Mouse (Mus musculus): ENCODE measurements around the gene Chrm5.

Gene Chrm5

DNA sequence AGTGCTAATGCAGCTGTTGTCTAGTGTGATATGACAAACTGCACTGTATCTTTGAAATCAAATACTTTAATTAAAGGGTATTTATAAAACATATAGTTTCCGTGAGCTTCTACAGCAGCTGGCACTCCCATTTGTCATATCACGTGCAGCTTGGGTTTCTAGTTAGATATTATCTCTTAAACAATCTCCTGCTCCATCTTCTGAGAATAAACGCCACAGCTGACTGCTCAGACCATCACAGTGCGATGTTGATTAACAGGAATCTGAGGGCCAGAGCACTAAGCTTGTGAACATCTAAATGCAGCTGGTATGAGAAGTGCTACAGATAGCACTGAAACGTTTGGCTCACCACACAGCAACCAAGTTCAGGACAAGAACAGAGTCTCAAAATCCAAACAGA is 50.2 kb downstream of the Chrm5 start:
- in situ Hi-C loops (cut with MboI, MseI), result no loop called here

DNA sequence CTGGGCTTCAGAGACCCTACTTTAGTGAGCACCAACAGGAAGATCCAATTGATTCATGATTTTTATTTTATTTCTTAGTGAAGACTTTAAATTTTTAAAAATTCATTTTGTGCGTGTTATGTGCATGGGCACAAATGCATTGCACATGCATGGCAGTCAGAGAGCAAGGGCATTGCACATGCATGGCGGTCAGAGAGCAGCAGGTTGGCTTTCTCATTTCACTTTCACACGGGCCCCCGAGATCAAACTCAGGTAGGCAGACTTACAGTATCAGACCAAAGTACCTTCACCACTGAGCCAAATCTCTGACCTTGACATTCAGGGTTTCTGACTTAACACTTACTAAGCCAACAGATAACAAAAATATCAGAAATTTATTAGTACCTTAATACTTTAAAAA is 50.9 kb downstream of the Chrm5 start:
- in situ Hi-C loops (cut with MboI, MseI), result no loop called here
